Mouse (Mus musculus): ENCODE data around the gene Klhl21. TPM values are rescaled to one million over a fixed set of nuclear protein-coding genes. Genes with fewer than 3 reads are reported as not detected.
"Not testable (repeated sequence)": the region's sequence is repeated elsewhere in the genome, so short reads cannot be mapped to it uniquely, and the experiment has no call there.

The Klhl21 gene
- polyA plus RNA-seq, 1 experiment from 2014 or later = 5.3 TPM

DNA sequence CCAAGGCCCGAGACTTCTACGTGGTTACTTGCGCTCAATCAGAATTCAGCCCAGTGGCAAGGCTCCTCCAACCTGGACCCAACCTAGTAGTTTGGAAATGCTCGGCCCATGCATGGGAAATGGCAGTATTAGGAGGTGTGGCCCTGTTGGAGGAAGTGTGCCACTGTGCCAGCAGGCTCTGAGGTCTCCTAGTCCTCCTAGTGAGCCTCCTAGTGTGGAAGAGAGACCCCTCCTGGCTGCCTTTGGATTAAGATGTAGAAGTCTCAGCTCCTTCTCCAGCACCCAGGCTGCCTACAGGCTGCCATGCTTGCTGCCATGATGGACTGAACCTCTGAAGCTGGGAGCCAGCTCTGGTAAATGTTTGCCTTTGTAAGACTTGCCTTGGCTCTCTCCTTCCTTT is 21.4 kb downstream of the Klhl21 start:
- 70% methylated on average over 4 of the region's 4 CpGs for WGBS
- no peaks in the 10 kb centered on the region; the same call in 1 of the 2 replicates for H3K36me3 ChIP-seq (replicated peaks)
- H3K9ac ChIP-seq = no peak overlapping the region
- ATAC-seq (ENCODE audit: low FRiP score) = no peak
- H3K4me1 ChIP-seq = peaks cover 40% of the 10 kb centered on the region
- H3K9me3 ChIP-seq = no peaks in the 10 kb centered on the region
- H3K27ac ChIP-seq = no peak overlapping the region
- H3K4me2 ChIP-seq = no peak overlapping the region
- H3K4me3 ChIP-seq (replicated peaks) = no peak overlapping the region
- peaks cover 29% of the 10 kb centered on the region; the same call in 1 of the 2 replicates for H3K27me3 ChIP-seq

DNA sequence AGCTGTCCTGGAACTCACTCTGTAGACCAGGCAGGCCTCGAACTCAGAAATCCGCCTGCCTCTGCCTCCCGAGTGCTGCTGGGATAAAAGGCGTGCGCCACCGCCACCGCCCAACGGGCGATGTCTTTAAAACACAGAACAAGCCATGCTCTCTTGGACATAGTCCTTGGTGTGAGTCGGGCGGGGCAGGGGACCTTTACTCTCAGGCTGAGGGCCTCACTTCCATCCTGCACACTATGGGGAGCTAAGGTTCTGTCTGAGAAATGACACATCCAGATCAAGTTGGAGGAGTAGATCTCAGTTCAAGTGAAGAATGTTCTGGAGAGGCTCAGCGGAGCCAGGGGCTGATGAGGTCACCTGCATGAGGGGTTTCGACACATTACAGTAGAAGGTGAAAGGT is 24.3 kb downstream of the Klhl21 start:
- H3K9ac ChIP-seq = no peak overlapping the region
- no peak overlapping the region for H3K27ac ChIP-seq
- 88% methylated on average over 13 of the region's 13 CpGs for WGBS
- no peaks in the 10 kb centered on the region for H3K9me3 ChIP-seq
- no peak overlapping the region for H3K4me2 ChIP-seq
- no peak for ATAC-seq (ENCODE audit: low FRiP score)
- peaks cover 17% of the 10 kb centered on the region for H3K4me1 ChIP-seq
- H3K4me3 ChIP-seq (replicated peaks) = no peak overlapping the region
- no peaks in the 10 kb centered on the region for H3K36me3 ChIP-seq (replicated peaks)
- H3K27me3 ChIP-seq = peaks cover 29% of the 10 kb centered on the region; the same call in 1 of the 2 replicates

DNA sequence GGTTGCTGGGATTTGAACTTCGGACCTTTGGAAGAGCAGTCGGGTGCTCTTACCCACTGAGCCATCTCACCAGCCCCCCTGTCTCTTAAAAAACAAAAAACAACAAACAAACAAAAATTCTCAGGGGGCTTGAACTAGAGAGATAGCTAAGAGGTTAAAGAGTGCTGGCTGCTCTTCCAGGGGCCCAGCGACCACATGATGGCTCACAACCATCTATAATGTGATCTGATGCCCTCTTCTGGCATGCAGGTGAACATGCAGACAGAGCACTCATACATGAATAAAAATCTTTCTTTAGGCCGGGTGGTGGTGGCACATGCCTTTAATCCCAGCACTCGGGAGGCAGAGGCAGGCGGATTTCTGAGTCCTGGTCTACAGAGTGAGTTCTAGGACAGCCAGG is 27.9 kb downstream of the Klhl21 start:
- not testable (repeated sequence) for H3K4me3 ChIP-seq (replicated peaks); H3K36me3 ChIP-seq (replicated peaks); H3K4me2 ChIP-seq; ATAC-seq (ENCODE audit: low FRiP score); H3K9ac ChIP-seq; H3K27ac ChIP-seq; H3K9me3 ChIP-seq
- 88% methylated on average over 6 of the region's 6 CpGs for WGBS
- peaks cover 17% of the 10 kb centered on the region for H3K4me1 ChIP-seq
- peaks cover 21% of the 10 kb centered on the region; the same call in 1 of the 2 replicates for H3K27me3 ChIP-seq

DNA sequence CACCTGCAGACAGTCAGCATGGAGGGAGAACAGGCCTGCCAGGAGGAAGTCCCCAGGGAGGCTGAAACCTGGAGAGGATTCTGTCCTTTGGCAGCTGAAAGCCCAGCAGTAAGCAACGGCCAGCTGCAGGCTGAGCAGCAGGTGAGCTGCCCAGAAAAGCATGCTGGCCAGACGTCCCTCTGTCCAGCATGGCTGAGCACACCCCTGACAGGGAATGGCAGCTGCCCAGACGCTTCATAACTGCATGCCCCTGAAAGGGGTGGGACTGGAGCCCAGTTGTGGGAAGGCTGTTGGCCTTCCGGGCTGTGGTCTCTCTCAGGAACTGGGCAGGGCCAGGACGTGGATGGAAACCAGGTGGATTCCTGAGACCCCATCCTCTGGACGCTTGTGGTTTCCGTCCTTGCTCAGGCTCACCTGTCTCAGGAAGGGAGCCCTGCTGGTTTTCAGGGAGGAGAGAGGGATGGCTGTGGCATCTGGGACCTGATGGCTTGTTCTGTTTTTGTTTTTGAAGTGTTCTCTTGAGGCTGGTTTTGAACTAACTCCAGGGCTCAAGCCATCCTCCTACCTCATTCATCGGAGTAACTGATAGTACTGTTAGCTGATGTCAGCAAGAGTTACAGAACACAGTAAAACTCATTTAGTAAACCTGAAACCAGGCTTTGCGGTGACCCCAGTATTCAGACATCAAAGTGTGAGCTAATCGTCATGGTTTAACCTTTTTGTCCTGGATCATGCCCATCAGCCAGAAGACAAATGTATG is 29.8 kb downstream of the Klhl21 start, which contains the start of gene Tas1r1:
TSS of gene Tas1r1 (minus strand) at position 344 of the 760 bp plus-strand sequence.
- Histone ChIP-seq H3K27me3 (peaks cover 12% of the 10 kb centered on the region; the same call in 1 of the 2 replicates), H3K9ac (peak within 1 kb of the TSS; percentile 95), H3K4me1 (peaks cover 17% of the 10 kb centered on the region), H3K36me3 (replicated peaks) (peaks cover 25% of the 10 kb centered on the region), H3K4me2 (peak within 1 kb of the TSS; percentile 89), H3K9me3 (no peaks in the 10 kb centered on the region), H3K4me3 (replicated peaks) (peak within 1 kb of the TSS; percentile 100), H3K27ac (0 out of 2 replicates have a peak within 1 kb of the TSS, but pooled peaks have one; percentile 25)
- ATAC-seq (ENCODE audit: low FRiP score) = peak; percentile 11
- 60% methylated on average over 10 of the region's 10 CpGs for WGBS

DNA sequence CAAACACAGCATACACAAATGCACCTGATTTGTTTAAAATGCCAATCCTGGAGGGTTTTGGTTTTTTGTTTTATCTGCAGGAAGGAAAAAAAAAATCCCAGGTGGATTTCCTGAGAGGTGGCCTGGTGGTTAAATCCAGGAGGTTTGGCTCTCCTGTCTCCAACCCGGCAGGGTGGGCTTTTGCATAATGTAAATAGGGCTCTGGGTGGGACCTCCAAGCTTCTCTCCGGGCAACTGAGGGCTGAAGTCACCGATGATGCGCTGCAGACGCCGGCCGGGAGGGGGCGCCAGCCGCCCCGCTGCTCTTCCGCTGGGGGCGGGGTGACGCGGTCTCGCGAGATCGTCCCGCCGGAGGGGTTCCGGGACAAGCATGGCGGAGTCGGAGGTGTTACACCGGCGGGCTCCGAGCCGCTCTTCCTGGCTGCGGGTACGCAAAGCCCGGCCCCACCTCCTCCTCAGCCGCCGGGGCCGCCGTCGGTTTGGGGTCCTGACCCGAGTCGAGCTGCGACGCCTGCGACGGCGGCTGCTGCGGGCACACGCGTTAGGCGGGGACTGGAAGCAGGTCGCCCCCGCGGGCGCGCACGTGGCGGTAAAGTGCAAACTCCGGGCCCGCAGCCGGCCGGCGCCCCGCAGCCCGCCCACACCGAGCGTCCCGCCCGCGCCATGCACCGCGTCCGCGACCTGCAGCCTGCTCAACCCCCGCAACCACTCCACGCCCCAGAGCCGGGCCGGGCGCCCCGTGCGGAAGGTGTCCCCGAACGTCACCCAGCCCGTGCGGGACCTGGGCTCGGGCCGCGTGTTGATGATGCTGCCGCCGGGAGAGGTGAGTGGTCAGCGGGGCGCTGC is 30.6 kb downstream of the Klhl21 start, which contains the start of gene Nol9:
TSS of gene Nol9 (plus strand) at position 337 of the 846 bp plus-strand sequence.
- Histone ChIP-seq H3K9ac (peak within 1 kb of the TSS; percentile 95), H3K9me3 (no peaks in the 10 kb centered on the region), H3K27ac (0 out of 2 replicates have a peak within 1 kb of the TSS, but pooled peaks have one; percentile 25), H3K36me3 (replicated peaks) (peaks cover 33% of the 10 kb centered on the region), H3K4me3 (replicated peaks) (peak within 1 kb of the TSS; percentile 100), H3K27me3 (peaks cover 8% of the 10 kb centered on the region; the same call in 1 of the 2 replicates), H3K4me2 (peak within 1 kb of the TSS; percentile 89), H3K4me1 (peaks cover 17% of the 10 kb centered on the region)
- WGBS = under 1% methylated on average over 81 of the region's 86 CpGs
- ATAC-seq (ENCODE audit: low FRiP score) = peak; percentile 93

DNA sequence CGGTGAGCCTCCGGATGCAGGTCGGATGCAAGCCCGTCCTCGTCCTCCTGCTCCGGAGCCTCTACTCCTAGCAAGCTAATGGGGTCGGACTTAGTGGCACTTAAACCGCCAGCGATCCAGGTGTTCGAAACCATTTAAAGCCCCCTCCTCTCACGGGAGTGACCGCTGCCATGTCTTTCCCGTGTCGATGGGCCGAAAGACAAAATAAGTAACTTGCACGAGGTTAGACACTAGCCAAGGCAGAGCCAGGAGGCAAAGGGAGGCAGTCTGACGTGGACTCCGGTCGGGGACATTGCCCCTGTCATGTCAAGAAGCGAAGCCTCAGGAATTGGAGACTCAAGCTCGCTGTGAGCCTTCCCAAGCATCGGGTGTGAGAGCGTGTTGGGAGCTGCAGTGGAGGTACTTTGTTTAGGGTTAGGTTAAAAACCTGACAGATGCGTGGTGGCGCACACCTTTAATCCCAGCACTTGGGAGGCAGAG is 31.3 kb downstream of the Klhl21 start:
- Histone ChIP-seq H3K4me1 (peaks cover 17% of the 10 kb centered on the region), H3K4me2 (peak overlapping the region; percentile 89), H3K4me3 (replicated peaks) (peak overlapping the region; percentile 100), H3K9ac (peak overlapping the region; percentile 95), H3K36me3 (replicated peaks) (peaks cover 40% of the 10 kb centered on the region), H3K27me3 (peaks cover 1% of the 10 kb centered on the region; the same call in 1 of the 2 replicates), H3K27ac (no peak overlapping the region), H3K9me3 (no peaks in the 10 kb centered on the region)
- 5% methylated on average over 25 of the region's 25 CpGs for WGBS
- ATAC-seq (ENCODE audit: low FRiP score) = no peak

DNA sequence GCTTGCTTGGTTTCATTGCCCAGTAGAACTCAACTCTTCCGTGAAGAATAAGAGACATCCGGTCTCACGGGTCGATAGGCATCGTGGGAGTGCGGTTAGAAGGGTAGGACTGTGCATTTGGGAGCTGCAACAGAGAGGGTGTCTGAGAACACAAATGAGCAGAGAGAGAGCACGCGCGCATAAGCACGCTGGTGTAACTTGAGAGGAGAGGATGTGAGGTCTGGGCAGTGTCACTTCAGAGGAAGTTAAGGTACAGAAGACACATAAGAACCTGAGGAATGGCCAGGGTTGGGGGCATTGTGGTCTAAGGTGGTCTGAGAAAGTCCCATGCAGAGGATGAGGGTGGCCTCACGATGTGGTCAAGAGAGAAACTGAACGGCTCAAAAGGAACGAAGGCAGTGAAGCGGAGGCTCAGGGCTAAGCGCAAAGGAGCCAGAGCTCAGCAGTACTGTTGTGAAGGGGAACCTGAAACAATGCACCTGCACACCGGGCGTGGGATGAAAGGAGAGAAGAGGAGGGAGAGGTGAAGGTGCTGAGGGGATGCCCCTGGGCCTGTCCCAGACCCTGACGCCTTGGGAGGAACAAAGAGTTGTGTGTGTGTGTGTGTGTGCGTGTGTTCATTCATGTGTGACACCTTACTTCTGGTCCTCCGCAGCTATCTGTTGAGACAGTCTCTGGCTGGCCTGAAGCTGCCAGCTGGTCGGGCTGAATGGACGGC is 33.5 kb downstream of the Klhl21 start:
- H3K27me3 ChIP-seq = no peaks in the 10 kb centered on the region
- no peak overlapping the region for H3K9ac ChIP-seq
- H3K4me2 ChIP-seq = no peak overlapping the region
- no peak overlapping the region for H3K27ac ChIP-seq
- WGBS = 96% methylated on average over 22 of the region's 22 CpGs
- no peak overlapping the region for H3K4me3 ChIP-seq (replicated peaks)
- H3K36me3 ChIP-seq (replicated peaks) = peaks cover 57% of the 10 kb centered on the region
- H3K9me3 ChIP-seq = no peaks in the 10 kb centered on the region
- H3K4me1 ChIP-seq = peaks cover 17% of the 10 kb centered on the region
- ATAC-seq (ENCODE audit: low FRiP score) = no peak

DNA sequence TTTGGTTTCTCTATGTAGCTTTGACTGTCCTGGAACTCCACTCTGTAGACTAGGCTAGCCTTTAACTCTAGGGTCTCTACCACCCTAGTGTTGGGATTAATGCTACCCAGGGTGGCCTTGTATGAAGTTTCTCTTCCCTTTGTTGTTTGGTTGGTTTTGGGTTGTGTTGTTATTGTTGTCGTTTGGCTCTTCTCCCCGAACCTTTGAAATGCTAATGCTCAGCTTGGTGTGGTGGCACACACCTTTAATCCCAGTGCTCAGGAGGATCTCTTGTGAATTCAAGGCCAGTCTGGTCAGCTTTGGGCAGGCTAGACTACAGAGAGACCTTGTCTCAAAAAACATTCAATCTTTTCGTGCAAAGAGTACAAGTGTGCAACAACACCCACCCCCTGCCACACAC is 34.6 kb downstream of the Klhl21 start:
- 87% methylated on average over 3 of the region's 3 CpGs for WGBS
- no peak for ATAC-seq (ENCODE audit: low FRiP score)
- peaks cover 68% of the 10 kb centered on the region for H3K36me3 ChIP-seq (replicated peaks)
- H3K4me1 ChIP-seq = peaks cover 17% of the 10 kb centered on the region
- no peaks in the 10 kb centered on the region for H3K27me3 ChIP-seq
- no peaks in the 10 kb centered on the region for H3K9me3 ChIP-seq
- H3K4me3 ChIP-seq (replicated peaks) = no peak overlapping the region
- H3K4me2 ChIP-seq = no peak overlapping the region
- no peak overlapping the region for H3K27ac ChIP-seq
- no peak overlapping the region for H3K9ac ChIP-seq

DNA sequence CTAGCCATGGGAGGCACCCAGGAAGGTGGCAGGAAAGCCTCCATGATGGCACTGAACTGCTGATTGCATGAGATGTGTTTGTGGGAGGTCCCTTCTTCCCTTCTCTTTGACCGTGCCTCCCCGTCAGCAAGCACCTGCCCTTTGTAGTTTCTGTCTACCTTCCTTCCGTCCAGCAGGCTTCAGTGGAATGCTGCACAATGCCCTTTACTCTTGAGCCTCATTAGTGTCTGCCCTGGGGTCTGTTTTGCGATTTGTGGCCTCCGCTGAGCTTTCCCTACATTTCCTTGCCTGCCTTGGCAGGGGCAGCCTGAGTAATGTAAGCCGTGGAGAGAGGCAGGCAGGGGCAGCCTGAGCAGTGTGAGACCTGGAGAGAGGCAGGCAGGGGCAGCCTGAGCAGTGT is 36.0 kb downstream of the Klhl21 start:
- peaks cover 80% of the 10 kb centered on the region for H3K36me3 ChIP-seq (replicated peaks)
- no peak for ATAC-seq (ENCODE audit: low FRiP score)
- no peaks in the 10 kb centered on the region for H3K27me3 ChIP-seq
- H3K4me1 ChIP-seq = peaks cover 11% of the 10 kb centered on the region
- H3K4me2 ChIP-seq = no peak overlapping the region
- no peak overlapping the region for H3K27ac ChIP-seq
- H3K4me3 ChIP-seq (replicated peaks) = no peak overlapping the region
- H3K9ac ChIP-seq = no peak overlapping the region
- 76% methylated on average over 6 of the region's 6 CpGs for WGBS
- no peaks in the 10 kb centered on the region for H3K9me3 ChIP-seq

DNA sequence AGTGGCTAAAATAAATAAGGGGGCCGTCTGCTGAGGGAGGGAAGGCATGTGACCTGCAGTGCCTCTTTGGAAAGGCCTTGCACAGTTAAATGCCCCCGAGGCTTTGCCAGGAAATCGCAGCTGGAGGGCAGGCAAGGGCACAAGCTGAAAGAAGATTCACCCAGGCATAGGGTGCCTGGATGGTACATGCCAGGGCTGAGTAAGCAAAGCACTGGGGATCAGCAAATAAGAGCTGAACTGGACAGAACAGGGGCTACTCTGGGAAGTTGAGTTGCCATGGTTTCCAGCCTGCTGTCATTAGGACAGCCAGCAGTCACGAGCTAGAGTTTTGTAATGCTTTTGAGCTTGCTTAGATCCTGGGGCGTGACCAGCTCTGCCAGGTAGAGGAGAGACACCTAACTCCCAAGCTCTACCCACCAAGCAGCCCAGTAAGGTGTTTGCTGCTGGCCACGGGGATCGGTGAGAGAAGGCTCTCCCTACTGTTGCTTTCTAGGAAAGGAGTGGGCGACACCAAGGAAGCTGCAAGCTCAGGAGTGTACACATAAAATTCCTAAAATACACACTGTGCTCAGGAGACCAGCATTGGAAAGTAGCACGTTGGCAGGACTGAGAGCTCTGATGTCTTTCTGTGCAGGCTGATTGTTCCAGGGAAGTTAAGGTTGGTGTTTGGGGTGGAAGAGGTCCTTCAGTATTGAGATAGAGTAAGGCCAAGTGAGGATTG is 53.9 kb downstream of the Klhl21 start:
- H3K4me1 ChIP-seq = no peaks in the 10 kb centered on the region
- H3K27ac ChIP-seq = no peak overlapping the region
- no peak overlapping the region for H3K4me2 ChIP-seq
- H3K9me3 ChIP-seq = no peaks in the 10 kb centered on the region
- no peaks in the 10 kb centered on the region for H3K27me3 ChIP-seq
- 85% methylated on average over 9 of the region's 9 CpGs for WGBS
- ATAC-seq (ENCODE audit: low FRiP score) = no peak
- no peak overlapping the region for H3K4me3 ChIP-seq (replicated peaks)
- no peak overlapping the region for H3K9ac ChIP-seq
- H3K36me3 ChIP-seq (replicated peaks) = peaks cover 46% of the 10 kb centered on the region

DNA sequence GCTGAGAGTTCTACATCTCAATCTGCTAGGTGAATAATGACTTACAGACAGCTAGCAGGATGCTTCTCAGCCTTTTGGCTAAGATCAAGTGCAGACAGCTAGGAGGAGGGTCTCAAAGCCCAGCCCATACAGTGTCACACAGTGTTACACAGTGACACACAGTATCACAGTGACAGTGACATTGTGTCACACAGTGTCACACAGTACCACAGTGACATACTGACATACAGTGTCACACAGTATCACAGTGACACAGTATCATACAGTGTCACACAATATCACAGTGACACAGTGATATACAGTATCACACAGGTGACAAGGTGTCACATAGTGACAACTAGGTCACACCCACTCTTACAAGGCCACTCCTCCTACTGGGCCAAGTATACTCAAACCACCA is 58.7 kb downstream of the Klhl21 start:
- no peak overlapping the region for H3K9ac ChIP-seq
- no peak overlapping the region for H3K27ac ChIP-seq
- no peaks in the 10 kb centered on the region for H3K27me3 ChIP-seq
- H3K4me3 ChIP-seq (replicated peaks) = no peak overlapping the region
- H3K4me1 ChIP-seq = peaks cover 3% of the 10 kb centered on the region
- peaks cover 5% of the 10 kb centered on the region; the same call in 1 of the 2 replicates for H3K36me3 ChIP-seq (replicated peaks)
- ATAC-seq (ENCODE audit: low FRiP score) = no peak
- H3K9me3 ChIP-seq = no peaks in the 10 kb centered on the region
- H3K4me2 ChIP-seq = no peak overlapping the region

Measured in forebrain, embryonic 12.5 days (tissue).